Mouse (Mus musculus): ENCODE measurements around the gene Gnl2.

DNA sequence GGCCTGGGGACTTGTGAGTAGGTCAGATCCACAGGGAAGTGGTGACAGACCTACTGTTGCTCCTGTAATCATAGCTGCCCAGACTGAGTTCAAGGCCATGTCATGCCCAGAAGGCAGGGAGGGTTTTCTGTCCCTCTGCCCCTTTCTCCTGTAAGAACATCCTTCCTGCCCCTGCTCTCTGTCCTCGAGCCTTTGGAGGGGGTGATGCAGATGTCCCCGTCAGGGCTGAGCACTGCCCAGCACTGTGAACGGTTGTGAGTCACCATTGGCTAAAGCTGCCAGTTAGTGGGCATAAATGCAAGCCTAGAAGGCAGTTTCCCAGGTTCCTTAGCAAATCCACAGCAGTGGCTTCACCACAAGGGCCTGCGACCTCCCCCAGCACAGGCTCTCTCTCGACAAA lies 76.6 kb downstream of the Gnl2 start:
- no peak for TF ChIP-seq POLR2A (IDR thresholded peaks at IDR 0.05; ENCODE audit: control insufficient read depth, extremely low read depth, insufficient read depth, low read length, poor library complexity)
- TF ChIP-seq CTCF (IDR thresholded peaks at IDR 0.05; ENCODE audit: borderline replicate concordance, control insufficient read depth, extremely low read depth, insufficient read depth, low read length, poor library complexity): no peak
